Mouse (Mus musculus): ENCODE measurements around the gene Usp54. TPM values are rescaled to one million over a fixed set of nuclear protein-coding genes. Genes with fewer than 3 reads are reported as not detected.

Gene Usp54
- polyA plus RNA-seq (2012) = 0.43 and 0.71 TPM in 2 replicates

- no peak for TF ChIP-seq GATA1 (IDR thresholded peaks at IDR 0.05; ENCODE audit: low read length)
Observed at GRCm38 (mm10) chr14:20640644-20641437, at the start of gene Usp54. TSS of gene Usp54 (minus strand) at chr14:20641063.

- no peak for TF ChIP-seq GATA1 (IDR thresholded peaks at IDR 0.05; ENCODE audit: low read length)
Observed at GRCm38 (mm10) chr14:20689009-20689408, 48.1 kb upstream of the Usp54 start.

GRCm38 (mm10) chr14:20686576-20686975, 45.7 kb upstream of the Usp54 start:
- TF ChIP-seq GATA1 (IDR thresholded peaks at IDR 0.05; ENCODE audit: low read length) = no peak

GRCm38 (mm10) chr14:20682498-20682897, 41.6 kb upstream of the Usp54 start:
- TF ChIP-seq GATA1 (IDR thresholded peaks at IDR 0.05; ENCODE audit: low read length) = no peak

- no peak for TF ChIP-seq GATA1 (IDR thresholded peaks at IDR 0.05; ENCODE audit: low read length)
Observed at GRCm38 (mm10) chr14:20681742-20682141, 40.9 kb upstream of the Usp54 start.

- no peak for TF ChIP-seq GATA1 (IDR thresholded peaks at IDR 0.05; ENCODE audit: low read length)
Observed at GRCm38 (mm10) chr14:20677906-20678305, 37.0 kb upstream of the Usp54 start.

- no peak for TF ChIP-seq GATA1 (IDR thresholded peaks at IDR 0.05; ENCODE audit: low read length)
Observed at GRCm38 (mm10) chr14:20674064-20674833, 33.4 kb upstream of the Usp54 start, which contains the start of gene Sec24c. TSS of gene Sec24c (plus strand) at chr14:20674308.

- no peak for TF ChIP-seq GATA1 (IDR thresholded peaks at IDR 0.05; ENCODE audit: low read length)
Observed at GRCm38 (mm10) chr14:20673735-20674063, 32.8 kb upstream of the Usp54 start.

GRCm38 (mm10) chr14:20672990-20673389, 32.1 kb upstream of the Usp54 start:
- no peak for TF ChIP-seq GATA1 (IDR thresholded peaks at IDR 0.05; ENCODE audit: low read length)

- TF ChIP-seq GATA1 (IDR thresholded peaks at IDR 0.05; ENCODE audit: low read length) = no peak
Observed at GRCm38 (mm10) chr14:20668154-20668810, 27.4 kb upstream of the Usp54 start, which contains the start of gene Synpo2l. TSS of gene Synpo2l (minus strand) at chr14:20668354.

- no peak for TF ChIP-seq GATA1 (IDR thresholded peaks at IDR 0.05; ENCODE audit: low read length)
Observed at GRCm38 (mm10) chr14:20667469-20667868, 26.6 kb upstream of the Usp54 start.

GRCm38 (mm10) chr14:20664436-20664835, 23.6 kb upstream of the Usp54 start:
- TF ChIP-seq GATA1 (IDR thresholded peaks at IDR 0.05; ENCODE audit: low read length) = no peak

GRCm38 (mm10) chr14:20663601-20664000, 22.7 kb upstream of the Usp54 start:
- TF ChIP-seq GATA1 (IDR thresholded peaks at IDR 0.05; ENCODE audit: low read length) = no peak

- no peak for TF ChIP-seq GATA1 (IDR thresholded peaks at IDR 0.05; ENCODE audit: low read length)
Observed at GRCm38 (mm10) chr14:20662740-20663139, 21.9 kb upstream of the Usp54 start.

- TF ChIP-seq GATA1 (IDR thresholded peaks at IDR 0.05; ENCODE audit: low read length) = no peak
Observed at GRCm38 (mm10) chr14:20661661-20662331, 20.9 kb upstream of the Usp54 start.
